Mouse (Mus musculus) heart, adult 2 months (tissue): ENCODE results near the gene Ofd1. TPM values are rescaled to one million over a fixed set of nuclear protein-coding genes. Genes with fewer than 3 reads are reported as not detected.

Experiments
- DNase-seq, 2 experiments: peaks; one replicate each; pipeline ENCODE4 v3.0.0; 2021
- H3K27ac ChIP-seq: fragments of 200-600 bp; 2 replicates; pipeline ENCODE4 v1.8.1; 2022
- H3K27me3 ChIP-seq: fragments of 200-500 bp; 2 replicates; pipeline ENCODE4 v1.6.1; 2012; ENCODE audit warnings: mild to moderate bottlenecking, low read length, inconsistent platforms, mixed read lengths; ENCODE audit not compliant: control insufficient read depth, insufficient read depth
- H3K36me3 ChIP-seq: fragments of 200-500 bp; 2 replicates; pipeline ENCODE4 v1.6.1; 2012; ENCODE audit warnings: low read length, inconsistent platforms; ENCODE audit not compliant: control insufficient read depth, insufficient read depth
- H3K4me1 ChIP-seq: fragments of 200-500 bp; 2 replicates; pipeline ENCODE4 v1.6.1; 2011; ENCODE audit warnings: low read length; ENCODE audit not compliant: control insufficient read depth, insufficient read depth
- H3K4me3 ChIP-seq: fragments of 200-600 bp; 2 replicates; pipeline ENCODE4 v1.8.1; 2022
- H3K79me2 ChIP-seq: fragments of 200-500 bp; replicated peaks from 2 replicates; pipeline ENCODE4 v1.6.1; 2012; ENCODE audit warnings: mild to moderate bottlenecking, inconsistent platforms, low read length, moderate library complexity, mixed read lengths; ENCODE audit not compliant: control insufficient read depth, insufficient read depth
- H3K9ac ChIP-seq: fragments of 200-500 bp; 2 replicates; pipeline ENCODE4 v1.6.1; 2012; ENCODE audit warnings: low read depth, mild to moderate bottlenecking, control low read depth, inconsistent platforms, low read length, mixed read lengths
- CTCF ChIP-seq: fragments of 200-600 bp; IDR thresholded peaks from 2 replicates; pipeline ENCODE4 v1.8.1; 2022; ENCODE audit warnings: antibody characterized with exemption, mild to moderate bottlenecking, moderate library complexity
- EP300 ChIP-seq: fragments of 200-500 bp; IDR thresholded peaks from 2 replicates; pipeline ENCODE4 v1.6.1; 2011; ENCODE audit warnings: low read depth, low read length, control low read depth; ENCODE audit not compliant: insufficient read depth
- POLR2A ChIP-seq: fragments of 200-500 bp; IDR thresholded peaks from 2 replicates; pipeline ENCODE4 v1.6.1; 2011; ENCODE audit warnings: mild to moderate bottlenecking, low read depth, low read length, control low read depth; ENCODE audit not compliant: insufficient read depth
- WGBS: fragments of 180-500 bp; shearing (Covaris S2); methylation state at CpG from one replicate; pipeline ENCODE4 v1.1.7; 2018; 5-methylcytosine and 5-hydroxymethylcytosine counted together
- intact Hi-C: fragments of 180-260 bp; cut with DNase I; formaldehyde crosslinking; loops from one replicate; pipeline ENCODE4 v1.15.1; 2025
- polyA plus RNA-seq: library from polyadenylated mRNA; depleted of rRNA; stranded (reverse); fragments of >200 nt; gene quantifications from 2 replicates; pipeline ENCODE4 v1.2.3, GENCODE M21; 2012
- total RNA-seq, 2 experiments: library from RNA; stranded (reverse); gene quantifications; 2 replicates each; pipeline ENCODE4 v1.2.3; 2021

The Ofd1 gene
- total and polyA plus RNA-seq, 3 experiments: 0.94 to 4.3 (median 3.9) TPM

DNA sequence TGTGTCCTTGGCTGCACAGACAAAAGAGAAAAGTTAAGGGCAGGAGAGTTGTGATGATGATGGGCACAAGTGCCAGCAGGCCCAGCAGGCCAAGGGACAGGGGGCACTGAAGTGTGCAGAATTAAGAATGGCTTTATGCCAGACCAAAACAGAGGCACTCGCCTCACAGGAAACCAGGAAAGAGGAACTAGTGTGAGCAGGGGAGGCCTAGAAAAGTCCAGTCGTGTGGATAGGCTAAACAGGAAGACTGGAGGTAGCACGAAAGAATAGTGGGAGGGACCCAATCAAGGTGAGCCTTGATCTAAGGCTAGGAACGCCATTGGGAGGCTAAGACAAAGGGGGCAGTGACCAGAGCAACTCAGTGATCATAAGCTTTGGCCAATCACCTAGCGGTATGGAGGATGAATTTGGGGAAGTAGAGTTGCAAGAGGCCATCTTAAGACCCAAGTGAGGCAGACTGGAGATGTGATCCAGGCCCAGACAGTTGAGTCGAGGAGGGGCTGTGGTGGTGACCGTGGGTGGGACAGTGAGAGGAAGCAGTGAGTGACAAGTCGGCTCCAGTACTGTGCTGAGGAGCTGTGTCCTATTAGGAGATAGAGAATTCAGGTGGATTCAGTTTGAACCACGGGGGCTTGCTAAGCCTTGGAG, 63.7 kb downstream of the Ofd1 start:
- Histone ChIP-seq H3K27ac (no peak overlapping the region), H3K4me1 (no peaks in the 10 kb centered on the region), H3K9ac (no peak overlapping the region), H3K27me3 (no peaks in the 10 kb centered on the region), H3K36me3 (no peaks in the 10 kb centered on the region), H3K79me2 (no peaks in the 10 kb centered on the region), H3K4me3 (no peak overlapping the region)
- intact Hi-C loops: loop anchor here (10.0 kb wide), 1 partner anchor 278 kb away; no protein-coding TSS in a partner anchor
- 63% methylated on average over 9 of the region's 9 CpGs for WGBS
- no peak for DNase-seq
- TF ChIP-seq POLR2A (no peak), EP300 (no peak), CTCF (no peak)

DNA sequence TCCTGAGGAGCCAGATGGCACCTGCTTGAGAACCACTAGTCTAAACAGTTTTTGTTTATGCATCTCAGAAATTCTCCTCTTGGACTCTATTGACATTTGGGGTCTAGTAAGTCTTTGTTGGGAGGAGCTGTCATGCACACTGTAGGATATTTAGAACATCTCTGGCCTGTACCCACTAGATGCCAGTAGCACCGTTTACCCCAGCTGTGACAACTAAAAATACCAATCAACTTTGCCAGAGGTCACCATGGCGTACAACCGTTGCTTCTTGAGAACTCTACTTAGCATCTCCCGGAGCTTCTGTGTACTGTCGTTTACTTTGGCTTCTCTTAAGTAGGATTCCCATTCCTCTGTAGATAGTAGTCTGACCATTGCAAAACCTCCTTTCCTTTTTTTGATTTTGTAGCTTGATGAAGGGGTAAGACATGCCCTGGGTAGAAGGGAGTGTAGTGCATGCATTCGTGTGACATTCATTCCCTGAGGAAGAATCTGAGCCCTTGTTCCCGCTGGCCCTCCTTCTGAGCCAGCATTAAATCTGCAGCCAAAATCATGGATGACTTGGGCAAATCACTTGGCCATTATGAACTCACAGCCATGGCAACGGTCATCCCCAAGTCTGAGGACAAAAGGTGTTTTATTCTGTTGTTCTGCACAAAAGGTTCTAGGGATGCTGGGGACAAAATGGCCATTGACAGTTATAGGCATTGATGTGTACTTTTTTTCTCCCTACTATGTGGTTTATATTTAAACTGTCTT, 74.9 kb downstream of the Ofd1 start:
- no peak overlapping the region for H3K9ac ChIP-seq
- no peaks in the 10 kb centered on the region for H3K79me2 ChIP-seq
- H3K4me1 ChIP-seq: no peaks in the 10 kb centered on the region
- H3K4me3 ChIP-seq: no peak overlapping the region
- WGBS: 66% methylated on average over 8 of the region's 8 CpGs
- H3K27ac ChIP-seq: no peak overlapping the region
- no peaks in the 10 kb centered on the region for H3K27me3 ChIP-seq
- DNase-seq: no peak
- intact Hi-C loops: no loop called here
- H3K36me3 ChIP-seq: no peaks in the 10 kb centered on the region
- TF ChIP-seq POLR2A (no peak), CTCF (no peak), EP300 (no peak)

DNA sequence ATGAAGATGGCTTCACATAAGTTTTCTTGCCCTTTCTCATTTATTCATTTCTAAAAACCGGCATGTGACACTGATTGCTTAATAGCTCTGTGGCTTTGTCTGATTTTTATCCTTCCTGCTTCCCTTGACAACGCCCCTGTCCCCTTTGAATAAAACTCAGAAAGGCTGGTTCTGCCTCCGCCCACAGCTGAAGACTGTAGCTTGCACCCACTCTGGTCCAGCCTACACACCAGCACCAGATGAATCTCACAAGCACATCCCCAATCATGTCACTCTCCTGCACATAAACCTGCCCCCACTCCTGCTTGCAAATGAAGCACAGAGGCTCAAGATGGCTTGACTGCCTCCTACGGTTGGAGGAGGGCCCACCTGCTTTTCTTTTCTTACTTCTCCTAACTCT, 80.0 kb downstream of the Ofd1 start:
- no peaks in the 10 kb centered on the region for H3K36me3 ChIP-seq
- no peaks in the 10 kb centered on the region for H3K4me1 ChIP-seq
- H3K27me3 ChIP-seq: no peaks in the 10 kb centered on the region
- no peaks in the 10 kb centered on the region for H3K79me2 ChIP-seq
- intact Hi-C loops: no loop called here
- 72% methylated on average over 4 of the region's 4 CpGs for WGBS
- no peak overlapping the region for H3K27ac ChIP-seq
- DNase-seq: no peak
- no peak overlapping the region for H3K9ac ChIP-seq
- H3K4me3 ChIP-seq: no peak overlapping the region
- TF ChIP-seq CTCF (no peak), EP300 (no peak), POLR2A (no peak)

DNA sequence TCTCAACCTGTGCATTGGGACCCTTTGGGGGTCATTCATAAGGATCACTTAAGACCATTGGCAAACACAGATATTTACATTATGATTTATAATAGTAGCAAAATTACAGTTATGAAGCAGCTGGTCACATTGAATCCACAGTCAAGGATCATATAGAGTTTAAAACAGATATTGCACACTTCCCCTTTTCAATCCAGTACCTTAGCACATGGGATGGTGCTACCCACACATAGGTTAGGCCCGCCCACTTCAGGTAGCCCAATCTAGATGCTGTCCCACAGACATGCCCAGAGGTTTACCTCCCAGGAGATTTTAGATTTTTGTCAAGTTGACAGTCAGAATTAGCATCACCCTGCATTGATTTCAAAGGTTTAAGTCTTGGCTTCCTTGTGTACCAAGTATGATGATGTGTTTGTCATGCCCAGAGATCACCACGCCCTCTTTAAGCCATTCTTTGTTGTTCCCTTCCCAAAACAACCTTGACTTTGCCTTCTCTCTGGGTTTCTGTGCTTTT, 80.5 kb downstream of the Ofd1 start:
- H3K27ac ChIP-seq: no peak overlapping the region
- no peak overlapping the region for H3K4me3 ChIP-seq
- no peaks in the 10 kb centered on the region for H3K36me3 ChIP-seq
- H3K79me2 ChIP-seq: no peaks in the 10 kb centered on the region
- no peaks in the 10 kb centered on the region for H3K27me3 ChIP-seq
- DNase-seq: no peak
- H3K4me1 ChIP-seq: no peaks in the 10 kb centered on the region
- intact Hi-C loops: no loop called here
- WGBS: 76% methylated on average over 2 of the region's 2 CpGs
- TF ChIP-seq CTCF (no peak), EP300 (no peak), POLR2A (no peak)
- no peak overlapping the region for H3K9ac ChIP-seq

DNA sequence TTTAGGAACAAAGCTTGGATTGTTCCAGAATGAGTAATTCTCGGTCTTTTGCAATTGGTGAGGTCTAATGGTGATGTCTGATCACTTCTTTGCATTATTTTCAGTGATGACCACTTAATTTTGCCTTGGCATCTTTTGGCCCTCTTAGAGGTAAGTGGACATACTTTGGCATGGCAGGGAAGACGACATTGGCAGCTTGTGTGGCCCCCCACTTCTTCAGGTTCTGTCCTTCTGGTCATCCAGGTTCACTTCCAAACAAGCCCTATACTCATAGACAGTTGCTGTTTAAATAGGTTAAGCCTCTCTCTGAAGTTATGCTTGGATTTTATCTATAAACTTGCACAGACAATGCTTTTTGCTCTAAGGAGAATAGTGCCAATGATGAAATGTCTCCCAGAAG, 81.5 kb downstream of the Ofd1 start:
- TF ChIP-seq POLR2A (no peak), CTCF (no peak), EP300 (no peak)
- H3K27ac ChIP-seq: no peak overlapping the region
- DNase-seq: no peak
- WGBS: 57% methylated on average over 2 of the region's 2 CpGs
- no peak overlapping the region for H3K9ac ChIP-seq
- intact Hi-C loops: no loop called here
- H3K4me3 ChIP-seq: no peak overlapping the region
- H3K79me2 ChIP-seq: no peaks in the 10 kb centered on the region
- no peaks in the 10 kb centered on the region for H3K4me1 ChIP-seq
- H3K27me3 ChIP-seq: no peaks in the 10 kb centered on the region
- H3K36me3 ChIP-seq: no peaks in the 10 kb centered on the region

DNA sequence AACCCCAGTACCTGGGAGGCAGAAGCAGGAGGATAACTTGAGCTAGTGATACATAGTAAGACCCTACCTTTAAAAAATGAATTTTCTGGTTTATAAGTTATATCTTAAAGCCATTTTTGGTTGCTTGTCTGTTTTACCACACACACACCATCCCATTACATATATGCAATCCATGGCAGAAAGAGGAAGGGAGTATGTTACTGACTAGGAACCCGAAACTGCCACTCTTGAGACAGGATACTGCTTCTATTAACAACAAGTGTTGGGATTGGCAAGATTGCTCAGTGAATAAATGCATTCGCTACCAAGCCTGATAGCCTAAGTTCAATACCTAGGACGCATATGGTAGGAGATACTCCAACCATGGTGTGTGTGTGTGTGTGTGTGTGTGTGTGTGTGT, 84.2 kb downstream of the Ofd1 start:
- no peak overlapping the region for H3K27ac ChIP-seq
- TF ChIP-seq CTCF: no peak
- TF ChIP-seq EP300: no peak
- TF ChIP-seq POLR2A: no peak
- no peak for DNase-seq
- no peaks in the 10 kb centered on the region for H3K27me3 ChIP-seq
- H3K9ac ChIP-seq: no peak overlapping the region
- no peaks in the 10 kb centered on the region for H3K79me2 ChIP-seq
- intact Hi-C loops: no loop called here
- WGBS: 78% methylated on average over 3 of the region's 3 CpGs
- H3K36me3 ChIP-seq: no peaks in the 10 kb centered on the region
- H3K4me3 ChIP-seq: no peak overlapping the region
- no peaks in the 10 kb centered on the region for H3K4me1 ChIP-seq
